Mouse (Mus musculus): ENCODE measurements around the gene Maml3.

The Maml3 gene

GRCm38 (mm10) chr3:51745162-51745561 lies 359.7 kb downstream of the Maml3 start:
- WGBS: 92% methylated on average over 8 of the region's 8 CpGs

DNA sequence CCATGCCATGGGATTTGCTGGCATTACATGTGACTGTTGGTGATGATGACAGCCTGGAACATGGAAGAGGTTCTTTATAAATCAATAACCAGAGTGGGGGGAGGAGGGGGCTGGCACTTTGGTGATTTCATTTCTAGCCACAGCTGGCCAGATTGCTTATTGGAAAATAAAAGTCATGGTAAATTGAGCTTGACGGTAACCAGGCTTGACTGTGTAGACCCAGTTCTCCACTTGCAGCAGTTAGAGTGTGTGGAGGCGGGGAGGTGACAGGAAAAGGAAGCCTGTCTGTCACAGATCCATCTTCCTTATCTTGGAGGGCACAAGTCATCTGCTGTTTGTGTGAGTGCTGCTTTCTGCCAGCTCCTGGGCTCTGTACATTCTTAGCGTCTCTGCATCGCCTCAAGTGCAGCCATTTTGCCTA lies 360.5 kb downstream of the Maml3 start:
- 88% methylated on average over 4 of the region's 4 CpGs for WGBS

DNA sequence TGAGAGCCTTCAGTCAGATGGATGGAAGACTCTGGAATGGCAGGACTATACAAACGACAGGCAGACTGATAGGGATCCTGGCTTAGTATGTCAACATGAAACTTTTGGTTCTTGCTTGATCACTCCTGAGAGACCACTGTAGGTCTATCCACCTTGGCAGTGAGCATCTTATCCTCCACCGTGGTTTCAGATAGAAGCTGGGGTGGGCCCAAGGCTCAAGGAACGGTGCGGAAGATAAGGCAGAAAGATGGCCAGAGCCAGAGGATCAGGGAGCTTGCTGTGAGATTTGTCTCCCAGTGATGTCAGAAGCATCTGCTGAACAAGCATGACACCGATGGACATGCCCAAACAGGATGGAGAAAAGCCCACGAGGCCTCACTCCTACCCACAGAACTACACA lies 362.5 kb downstream of the Maml3 start:
- 86% methylated on average over 6 of the region's 6 CpGs for WGBS

GRCm38 (mm10) chr3:51741824-51742223 lies 363.1 kb downstream of the Maml3 start:
- 90% methylated on average over 10 of the region's 10 CpGs for WGBS

GRCm38 (mm10) chr3:51739049-51739834 lies 365.6 kb downstream of the Maml3 start:
- WGBS: 55% methylated on average over 12 of the region's 12 CpGs

DNA sequence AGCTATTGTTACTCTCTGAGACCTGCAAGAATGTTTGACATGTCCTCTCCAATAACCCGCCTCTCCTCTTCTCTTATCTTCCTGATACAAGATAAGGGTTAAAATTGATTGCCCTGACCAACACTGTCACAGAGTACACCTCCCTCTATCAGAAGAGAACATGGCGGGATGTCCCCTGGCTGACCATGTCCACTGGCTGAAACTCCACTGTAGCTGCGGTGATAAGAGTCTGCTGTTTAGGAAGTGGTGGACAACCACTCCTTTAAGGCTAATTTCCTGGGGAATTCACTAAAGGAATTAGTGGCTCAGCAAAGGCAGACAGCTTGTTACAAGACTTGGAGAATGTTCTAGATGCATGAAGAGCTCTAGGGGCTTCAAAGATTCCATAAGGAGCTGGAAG lies 371.2 kb downstream of the Maml3 start:
- WGBS: 90% methylated on average over 3 of the region's 3 CpGs

DNA sequence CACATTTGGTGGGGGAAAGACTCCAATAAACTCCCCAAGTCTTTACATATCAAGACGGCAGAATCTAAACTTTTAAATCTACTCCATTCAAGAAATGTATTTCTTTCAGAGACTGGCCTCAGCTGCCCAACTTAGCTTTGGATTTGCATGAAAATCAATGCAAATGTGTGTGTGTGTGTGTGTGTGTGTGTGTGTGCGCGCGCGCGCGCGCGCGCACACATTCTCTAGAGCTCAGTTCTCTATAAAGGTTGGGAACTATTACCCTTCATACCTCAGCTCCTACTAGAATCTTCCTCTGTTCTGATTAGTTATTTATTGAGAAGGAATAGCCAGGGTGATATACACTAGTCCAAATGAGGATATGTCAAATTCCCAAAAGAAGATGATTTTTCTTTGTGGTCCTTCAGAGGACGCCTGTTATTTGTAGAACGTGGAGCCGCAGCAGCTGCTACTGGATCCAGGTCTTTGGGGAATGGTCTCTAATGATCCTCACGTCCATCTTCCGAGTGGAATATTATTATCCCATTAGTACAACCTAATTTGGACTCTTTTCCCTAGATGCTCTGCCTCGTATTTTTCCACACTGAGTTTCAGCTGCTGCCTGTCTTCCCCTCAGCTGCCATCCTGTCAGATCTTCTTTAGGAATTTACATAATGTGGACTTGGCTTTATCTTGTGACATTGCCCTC lies 372.8 kb downstream of the Maml3 start:
- WGBS: 90% methylated on average over 16 of the region's 16 CpGs

GRCm38 (mm10) chr3:51730662-51731061 lies 374.2 kb downstream of the Maml3 start:
- 88% methylated on average over 7 of the region's 7 CpGs for WGBS

- 68% methylated on average over 14 of the region's 14 CpGs for WGBS
These were observed 375.6 kb downstream of the Maml3 start for GRCm38 (mm10) chr3:51729109-51729918.

- WGBS: 48% methylated on average over 12 of the region's 12 CpGs
These were observed 376.4 kb downstream of the Maml3 start for GRCm38 (mm10) chr3:51728456-51728855.

- 38% methylated on average over 8 of the region's 8 CpGs for WGBS
These were observed 376.9 kb downstream of the Maml3 start for GRCm38 (mm10) chr3:51727968-51728367.

DNA sequence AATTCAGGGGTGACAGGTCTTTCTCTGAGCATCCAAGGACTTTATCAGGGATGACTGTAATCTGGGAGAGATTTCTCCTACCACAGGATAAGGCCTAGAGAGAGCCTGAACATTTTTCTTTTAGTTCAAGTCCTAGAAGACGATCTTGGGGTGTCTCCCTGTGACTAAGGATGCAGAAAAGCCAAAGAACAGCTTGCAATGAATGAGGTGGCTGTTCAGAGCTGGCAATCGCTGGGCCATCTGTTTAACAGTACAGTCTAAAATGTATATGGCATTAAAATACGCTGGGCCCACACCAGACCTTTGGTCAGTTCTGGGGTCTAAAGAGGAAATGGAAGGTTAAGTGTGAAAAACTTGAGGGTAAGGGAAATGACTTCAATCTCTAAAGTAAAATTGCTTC lies 377.4 kb downstream of the Maml3 start:
- 34% methylated on average over 3 of the region's 3 CpGs for WGBS

DNA sequence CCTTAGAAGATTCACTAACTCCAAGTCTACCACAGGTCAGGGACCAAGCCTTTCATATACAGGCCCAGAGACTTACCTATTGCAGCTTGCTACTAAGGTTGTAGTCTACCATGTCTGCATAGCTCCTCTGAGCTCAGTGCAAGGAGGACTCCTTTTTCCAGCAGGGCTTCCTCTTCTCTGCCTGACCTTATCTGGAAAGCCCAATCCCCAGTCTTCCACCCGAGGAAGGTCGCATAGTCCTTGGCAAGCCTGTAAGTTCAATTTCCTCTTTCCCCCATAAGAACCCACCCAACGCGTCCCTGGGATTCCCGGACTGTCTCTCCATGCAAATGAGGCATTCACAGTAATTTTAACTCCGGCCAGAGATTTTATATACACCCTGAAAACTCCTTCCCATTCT lies 378.6 kb downstream of the Maml3 start:
- WGBS: 84% methylated on average over 6 of the region's 6 CpGs

- 21% methylated on average over 1 of the region's 1 CpGs for WGBS
These were observed 384.9 kb downstream of the Maml3 start for GRCm38 (mm10) chr3:51719982-51720381.

- WGBS: 75% methylated on average over 3 of the region's 3 CpGs
These were observed 385.5 kb downstream of the Maml3 start for GRCm38 (mm10) chr3:51719373-51719772.

- 60% methylated on average over 4 of the region's 4 CpGs for WGBS
These were observed 387.0 kb downstream of the Maml3 start for GRCm38 (mm10) chr3:51717909-51718308.

DNA sequence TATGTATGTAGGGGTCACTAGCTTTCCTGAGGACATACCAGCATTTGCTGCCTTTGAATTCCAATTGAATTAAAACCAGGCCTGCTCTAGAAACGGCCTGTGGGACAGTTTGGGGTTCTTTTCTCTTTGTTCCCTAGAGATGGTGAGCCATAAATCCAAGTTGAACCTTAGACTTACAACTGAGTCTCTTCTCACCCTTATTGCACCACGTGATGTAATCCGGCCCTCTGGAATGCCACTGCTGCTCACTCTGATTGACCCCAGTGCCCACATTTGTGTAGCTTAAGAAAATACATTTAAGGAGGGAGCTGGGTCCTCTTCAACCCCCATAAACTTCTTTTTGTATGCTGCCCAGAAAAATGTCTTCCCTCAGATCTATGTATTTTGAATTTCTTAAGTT lies 387.4 kb downstream of the Maml3 start:
- 87% methylated on average over 3 of the region's 3 CpGs for WGBS

GRCm38 (mm10) chr3:51714469-51714868 lies 390.4 kb downstream of the Maml3 start:
- WGBS: 91% methylated on average over 5 of the region's 5 CpGs

GRCm38 (mm10) chr3:51713233-51713632 lies 391.6 kb downstream of the Maml3 start:
- WGBS: 71% methylated on average over 8 of the region's 8 CpGs

DNA sequence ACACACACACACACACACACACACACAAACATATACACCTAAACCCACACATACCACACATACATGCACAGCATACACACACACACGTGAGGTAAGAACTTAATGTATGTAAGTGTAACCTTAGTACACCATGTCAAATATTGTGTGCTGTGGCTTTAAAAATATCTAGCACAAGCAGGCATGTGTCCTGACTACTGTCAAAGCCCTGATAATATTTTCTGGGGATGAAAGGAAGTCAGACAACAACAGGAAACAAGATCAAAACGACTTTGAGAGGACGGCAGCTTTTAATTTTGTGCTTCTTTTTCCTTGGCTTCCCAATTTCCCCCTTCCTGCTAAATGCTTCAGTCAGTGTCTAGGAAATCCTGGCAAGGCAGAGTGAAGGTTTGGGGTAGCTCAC lies 392.5 kb downstream of the Maml3 start:
- WGBS: 53% methylated on average over 3 of the region's 3 CpGs

DNA sequence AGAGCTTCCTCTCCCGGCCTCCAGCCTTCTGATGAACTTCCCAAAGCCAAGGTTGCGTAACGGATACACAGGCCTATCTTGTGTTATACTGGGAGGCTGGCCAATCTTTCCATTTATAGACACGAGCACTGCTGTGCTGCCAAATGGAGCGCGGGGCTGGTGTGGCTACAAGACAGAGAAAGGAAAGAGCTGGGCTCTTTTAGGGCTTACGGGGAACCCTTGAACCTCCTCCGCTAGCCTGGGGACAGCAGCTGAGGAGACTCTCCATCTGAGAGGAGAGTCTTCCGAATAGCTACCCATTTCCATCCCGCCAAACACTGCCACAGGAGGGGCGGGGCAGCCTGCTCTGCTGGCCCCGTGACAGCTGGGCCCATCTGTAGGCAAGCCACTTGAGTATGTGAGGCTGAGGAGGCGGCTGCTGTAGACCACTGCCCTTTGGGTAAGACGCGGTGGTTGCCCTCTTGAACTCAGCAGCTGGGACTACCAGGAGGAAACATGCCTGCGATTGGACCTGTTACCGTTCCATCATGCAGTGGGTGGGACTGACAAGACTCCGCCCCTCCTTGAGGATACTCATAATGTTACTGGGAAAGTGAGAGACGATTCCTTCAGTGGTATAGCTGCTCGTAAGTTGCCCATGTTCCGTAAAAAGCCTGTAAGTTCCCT lies 396.0 kb downstream of the Maml3 start:
- 15% methylated on average over 21 of the region's 21 CpGs for WGBS

- 25% methylated on average over 1 of the region's 1 CpGs for WGBS
These were observed 396.5 kb downstream of the Maml3 start for GRCm38 (mm10) chr3:51708375-51708745.

Measured in cerebral cortex, adult 2 months (tissue).